Mouse (Mus musculus) bone marrow macrophage, adult 2 months (primary cell): ENCODE results near the gene Dio1.

Source experiments
- CTCF ChIP-seq: IDR thresholded peaks from 2 replicates; pipeline ENCODE4 v1.5.1; 2012; ENCODE audit warnings: low read depth, mild to moderate bottlenecking, low read length, moderate library complexity
- POLR2A ChIP-seq: IDR thresholded peaks from 2 replicates; pipeline ENCODE4 v1.6.1; 2012; ENCODE audit warnings: mild to moderate bottlenecking, low read depth, low read length, borderline replicate concordance

DNA sequence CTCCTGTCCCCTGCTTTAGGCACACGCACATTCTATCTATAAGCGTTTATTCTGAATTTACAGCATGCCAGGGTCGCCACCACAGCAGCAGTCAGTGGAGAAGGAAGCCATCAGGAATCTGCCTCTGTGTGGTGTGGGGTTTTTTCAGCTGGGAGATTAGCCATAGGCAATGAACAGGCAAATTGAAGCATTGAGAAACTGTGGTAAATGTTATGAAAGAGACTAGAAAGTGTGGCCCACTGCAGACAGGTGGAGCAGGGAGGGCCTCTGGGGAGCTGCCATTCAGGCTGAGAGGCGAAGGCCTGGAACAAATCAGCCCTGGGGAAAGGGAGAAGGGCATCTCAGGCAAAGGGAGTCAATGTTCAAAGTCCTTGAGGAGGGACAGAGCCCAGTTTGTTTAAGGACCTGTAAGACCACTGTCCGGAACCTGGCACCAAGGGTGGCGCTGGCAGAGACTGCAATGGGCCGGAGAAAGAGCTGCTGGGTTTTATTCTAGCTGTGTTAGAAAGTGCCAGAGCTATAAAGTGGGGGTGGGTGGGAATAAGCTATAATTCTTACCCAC, 7.1 kb downstream of the Dio1 start:
- TF ChIP-seq POLR2A, result no peak
- TF ChIP-seq CTCF, result no peak
